Mouse (Mus musculus) liver, postnatal 0 days (tissue): ENCODE measurements around the gene Gm20388.

Experiments used
- CTCF ChIP-seq: sonication (generic); IDR thresholded peaks from 2 replicates; pipeline ENCODE4 v1.5.1; 2016; ENCODE audit warnings: antibody characterized with exemption, low read depth
- EP300 ChIP-seq: IDR thresholded peaks from 2 replicates; pipeline ENCODE4 v1.6.1; 2016; ENCODE audit warnings: antibody characterized with exemption, low read depth, mild to moderate bottlenecking

GRCm38 (mm10) chr8:121730646-121731045, 1820.0 kb downstream of the Gm20388 start:
- TF ChIP-seq CTCF (no peak), EP300 (no peak)
